Mouse (Mus musculus) megakaryocyte, embryonic 14.5 days (primary cell): Measurements from ENCODE around the gene Dhtkd1. TPM values are rescaled to one million over a fixed set of nuclear protein-coding genes. Genes with fewer than 3 reads are reported as not detected.

Experiments
- H3K27me3 ChIP-seq: replicated peaks from 2 replicates; pipeline ENCODE3; 2012; ENCODE audit warnings: inconsistent platforms
- H3K36me3 ChIP-seq: replicated peaks from 2 replicates; pipeline ENCODE3; 2012; ENCODE audit warnings: low read length, inconsistent platforms, mixed read lengths
- H3K4me1 ChIP-seq: 2 replicates; pipeline ENCODE4 v1.6.1; 2012; ENCODE audit warnings: inconsistent platforms
- H3K4me3 ChIP-seq: replicated peaks from 2 replicates; pipeline ENCODE3; 2012; ENCODE audit warnings: moderate library complexity, mild to moderate bottlenecking, inconsistent platforms
- H3K9me3 ChIP-seq: 2 replicates; pipeline ENCODE4 v1.6.1; 2012; ENCODE audit warnings: inconsistent platforms
- FLI1 ChIP-seq: IDR thresholded peaks from 2 replicates; pipeline ENCODE4 v1.6.1; 2012; ENCODE audit warnings: low read length, inconsistent platforms, mixed read lengths
- GATA1 ChIP-seq: IDR thresholded peaks from 3 replicates; pipeline ENCODE4 v1.6.1; 2012; ENCODE audit warnings: mixed read lengths, low read length, inconsistent platforms, borderline replicate concordance
- polyA plus RNA-seq: library from polyadenylated mRNA; stranded (reverse); fragments of >175 nt; gene quantifications from 2 replicates; pipeline ENCODE4 v1.2.3, GENCODE M21; 2012; ENCODE audit warnings: low replicate concordance; ENCODE audit not compliant: insufficient read depth

Gene Dhtkd1
- polyA plus RNA-seq, 1 experiment, result not detected

- H3K27me3 ChIP-seq, result no peaks in the 10 kb centered on the region
- no peaks in the 10 kb centered on the region for H3K9me3 ChIP-seq
- H3K36me3 ChIP-seq, result peaks cover 3% of the 10 kb centered on the region
- H3K4me3 ChIP-seq, result no peak overlapping the region
- TF ChIP-seq FLI1 (no peak), GATA1 (no peak)
- H3K4me1 ChIP-seq, result peaks cover 31% of the 10 kb centered on the region
Measured at GRCm38 (mm10) chr2:5948964-5949363, 6.4 kb upstream of the Dhtkd1 start.

GRCm38 (mm10) chr2:5946876-5947275 is 4.3 kb upstream of the Dhtkd1 start:
- H3K9me3 ChIP-seq, result no peaks in the 10 kb centered on the region
- peaks cover 32% of the 10 kb centered on the region for H3K4me1 ChIP-seq
- H3K36me3 ChIP-seq, result no peaks in the 10 kb centered on the region
- H3K4me3 ChIP-seq, result no peak overlapping the region
- H3K27me3 ChIP-seq, result peaks cover 6% of the 10 kb centered on the region
- no peak for TF ChIP-seq FLI1
- TF ChIP-seq GATA1, result no peak

DNA sequence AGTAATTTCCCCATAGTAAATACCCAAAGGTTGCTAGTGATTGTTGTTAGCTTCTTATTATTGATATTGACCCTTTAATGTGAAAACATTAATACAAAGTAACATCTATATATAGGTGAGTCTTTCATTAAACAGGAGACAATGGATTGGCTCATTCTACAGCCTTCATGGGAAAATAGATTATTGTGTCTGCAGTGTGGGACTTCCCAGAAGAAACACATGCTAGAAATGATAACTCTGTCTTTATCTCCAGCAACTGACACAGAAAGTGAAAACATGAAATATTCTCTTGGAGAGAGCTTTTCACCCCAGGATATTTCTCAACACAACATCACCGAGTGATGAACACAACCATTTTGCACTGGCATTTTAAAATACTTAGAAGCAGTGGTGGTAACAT is 3.0 kb upstream of the Dhtkd1 start:
- H3K9me3 ChIP-seq, result no peaks in the 10 kb centered on the region

DNA sequence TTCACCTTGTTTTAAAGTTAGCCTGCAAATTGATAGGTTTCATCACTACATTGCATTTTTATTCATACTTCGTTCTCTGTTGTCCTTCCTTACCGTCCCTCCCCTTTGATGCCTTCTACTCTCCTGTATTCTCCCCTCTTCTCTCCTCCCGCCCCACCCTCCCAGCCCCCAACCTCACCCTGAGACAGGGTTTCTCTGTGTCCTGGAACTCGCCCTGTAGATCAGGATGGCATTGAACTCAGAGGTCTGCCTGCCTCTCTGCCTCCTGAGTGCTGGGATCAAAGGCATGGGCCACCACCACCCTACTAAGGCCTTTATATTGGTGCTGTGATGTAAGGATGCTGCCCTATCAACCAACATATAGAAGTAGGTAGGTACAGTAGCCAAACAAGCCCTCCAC is 479 bp upstream of the Dhtkd1 start:
- no peak for TF ChIP-seq FLI1
- no peak for TF ChIP-seq GATA1
- H3K9me3 ChIP-seq, result no peaks in the 10 kb centered on the region
- no peaks in the 10 kb centered on the region for H3K36me3 ChIP-seq
- H3K27me3 ChIP-seq, result peaks cover 7% of the 10 kb centered on the region
- H3K4me3 ChIP-seq, result no peak overlapping the region
- H3K4me1 ChIP-seq, result peaks cover 28% of the 10 kb centered on the region

More for the DNA sequence above, 3.0 kb upstream of the Dhtkd1 start:
- no peaks in the 10 kb centered on the region for H3K36me3 ChIP-seq
- peaks cover 7% of the 10 kb centered on the region for H3K27me3 ChIP-seq
- TF ChIP-seq FLI1 (no peak), GATA1 (no peak)
- H3K4me3 ChIP-seq, result no peak overlapping the region
- peaks cover 32% of the 10 kb centered on the region for H3K4me1 ChIP-seq

DNA sequence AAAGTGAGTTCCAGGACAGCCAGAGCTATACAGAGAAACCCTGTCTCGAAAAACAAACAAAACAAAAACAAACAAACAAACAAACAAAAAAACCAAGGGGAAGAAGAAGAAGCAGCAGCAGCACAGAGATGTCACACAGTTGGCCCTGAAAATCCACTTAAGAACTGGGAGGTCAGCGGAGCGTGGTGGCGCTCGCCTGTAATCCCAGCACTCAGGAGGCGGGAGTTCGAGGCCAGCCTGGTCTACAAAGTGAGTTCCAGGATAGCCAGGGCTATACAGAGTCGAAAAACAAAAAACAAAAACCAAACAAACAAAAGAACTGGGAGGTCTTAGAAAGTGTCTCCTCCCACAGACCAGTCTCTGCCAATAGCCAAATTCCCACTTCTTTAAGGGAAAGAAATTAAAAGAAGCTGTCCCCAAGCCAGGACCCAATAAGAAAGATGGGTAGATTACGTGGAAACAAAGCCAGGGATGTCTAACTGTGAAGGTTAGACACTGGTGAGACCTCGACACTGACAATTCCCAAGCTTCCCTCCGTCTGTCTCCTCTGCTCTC is 654 bp downstream of the Dhtkd1 start:
- peaks cover 7% of the 10 kb centered on the region for H3K27me3 ChIP-seq
- H3K4me1 ChIP-seq, result peaks cover 28% of the 10 kb centered on the region
- peak overlapping the region; percentile 90 for H3K4me3 ChIP-seq
- H3K36me3 ChIP-seq, result no peaks in the 10 kb centered on the region
- no peaks in the 10 kb centered on the region for H3K9me3 ChIP-seq
- TF ChIP-seq FLI1 (no peak), GATA1 (no peak)

- Histone ChIP-seq H3K36me3 (no peaks in the 10 kb centered on the region), H3K4me3 (no peak overlapping the region), H3K27me3 (peaks cover 7% of the 10 kb centered on the region), H3K9me3 (no peaks in the 10 kb centered on the region), H3K4me1 (peaks cover 21% of the 10 kb centered on the region)
- TF ChIP-seq GATA1 (no peak), FLI1 (no peak)
Measured at GRCm38 (mm10) chr2:5940936-5941335, 1.7 kb downstream of the Dhtkd1 start.

- H3K4me1 ChIP-seq, result peaks cover 13% of the 10 kb centered on the region
- H3K9me3 ChIP-seq, result no peaks in the 10 kb centered on the region
- H3K27me3 ChIP-seq, result peaks cover 7% of the 10 kb centered on the region
- H3K4me3 ChIP-seq, result no peak overlapping the region
- TF ChIP-seq FLI1 (no peak), GATA1 (no peak)
- no peaks in the 10 kb centered on the region for H3K36me3 ChIP-seq
Measured at GRCm38 (mm10) chr2:5939911-5940310, 2.7 kb downstream of the Dhtkd1 start.

- Histone ChIP-seq H3K9me3 (no peaks in the 10 kb centered on the region), H3K4me3 (no peak overlapping the region), H3K36me3 (no peaks in the 10 kb centered on the region), H3K4me1 (peaks cover 13% of the 10 kb centered on the region), H3K27me3 (peaks cover 7% of the 10 kb centered on the region)
- no peak for TF ChIP-seq GATA1
- TF ChIP-seq FLI1, result no peak
Measured at GRCm38 (mm10) chr2:5939319-5939718, 3.3 kb downstream of the Dhtkd1 start.

GRCm38 (mm10) chr2:5936550-5936949 is 6.0 kb downstream of the Dhtkd1 start:
- TF ChIP-seq FLI1, result no peak
- TF ChIP-seq GATA1, result no peak
- Histone ChIP-seq H3K9me3 (no peaks in the 10 kb centered on the region), H3K36me3 (no peaks in the 10 kb centered on the region), H3K4me3 (no peak overlapping the region), H3K27me3 (peaks cover 4% of the 10 kb centered on the region), H3K4me1 (no peaks in the 10 kb centered on the region; the same call in 1 of the 2 replicates)

GRCm38 (mm10) chr2:5936068-5936467 is 6.5 kb downstream of the Dhtkd1 start:
- TF ChIP-seq FLI1 (no peak), GATA1 (no peak)
- peaks cover 2% of the 10 kb centered on the region for H3K27me3 ChIP-seq
- H3K9me3 ChIP-seq, result no peaks in the 10 kb centered on the region
- H3K4me1 ChIP-seq, result no peaks in the 10 kb centered on the region; the same call in 1 of the 2 replicates
- no peaks in the 10 kb centered on the region for H3K36me3 ChIP-seq
- H3K4me3 ChIP-seq, result no peak overlapping the region
